Mouse (Mus musculus) heart, embryonic 16.5 days (tissue): ENCODE data around the gene Gm49340. TPM values are rescaled to one million over a fixed set of nuclear protein-coding genes. Genes with fewer than 3 reads are reported as not detected.

ENCODE experiments used
- ATAC-seq: fragments of 200-750 bp; cut with Nextera tagmentation; replicated peaks from 2 replicates; pipeline ENCODE4 v1.8.0; 2017; ENCODE audit warnings: moderate number of reproducible peaks; ENCODE audit not compliant: insufficient read depth, low FRiP score; ENCODE audit errors: extremely low read depth
- H3K27ac ChIP-seq: fragments of 300-500 bp; sonication (generic); 2 replicates; pipeline ENCODE4 v1.5.1; 2014; ENCODE audit warnings: mild to moderate bottlenecking, low read length, control low read depth, moderate library complexity
- H3K27me3 ChIP-seq: fragments of 300-500 bp; sonication (generic); 2 replicates; pipeline ENCODE4 v1.6.1; 2014; ENCODE audit warnings: low read length, mixed read lengths; ENCODE audit not compliant: control insufficient read depth, insufficient read depth
- H3K36me3 ChIP-seq: fragments of 300-500 bp; sonication (generic); 2 replicates; pipeline ENCODE4 v1.6.1; 2014; ENCODE audit not compliant: control insufficient read depth, insufficient read depth
- H3K4me1 ChIP-seq: fragments of 300-500 bp; sonication (generic); 2 replicates; pipeline ENCODE4 v1.6.1; 2014; ENCODE audit warnings: low read length, mixed read lengths; ENCODE audit not compliant: control insufficient read depth, insufficient read depth
- H3K4me2 ChIP-seq: fragments of 300-500 bp; sonication (generic); 2 replicates; pipeline ENCODE4 v1.6.1; 2014; ENCODE audit warnings: low read depth, mild to moderate bottlenecking, control low read depth, low read length
- H3K4me3 ChIP-seq: fragments of 300-500 bp; sonication (generic); 2 replicates; pipeline ENCODE4 v1.5.1; 2014; ENCODE audit warnings: mild to moderate bottlenecking, control low read depth, low read length
- H3K9ac ChIP-seq: fragments of 300-500 bp; sonication (generic); 2 replicates; pipeline ENCODE4 v1.6.1; 2014; ENCODE audit warnings: low read length, control low read depth
- H3K9me3 ChIP-seq: fragments of 300-500 bp; sonication (generic); replicated peaks from 2 replicates; pipeline ENCODE4 v1.6.1; 2016; ENCODE audit warnings: low read length; ENCODE audit not compliant: control insufficient read depth
- WGBS: fragments of 180-500 bp; shearing (Covaris S2); extraction: QIAGEN DNeasy Blood & Tissue Kit; methylation state at CpG from one replicate; pipeline ENCODE4 v1.1.7; 2014; 5-methylcytosine and 5-hydroxymethylcytosine counted together
- polyA plus RNA-seq: library from polyadenylated mRNA; unstranded; fragments of >200 nt; fragmentation: Nextera tagmentation; extraction: Ambion mirVana; gene quantifications from 2 replicates; pipeline ENCODE4 v1.2.1, GENCODE M21; 2015

Gm49340 gene
- polyA plus RNA-seq, 1 experiment from 2014 or later: not detected

DNA sequence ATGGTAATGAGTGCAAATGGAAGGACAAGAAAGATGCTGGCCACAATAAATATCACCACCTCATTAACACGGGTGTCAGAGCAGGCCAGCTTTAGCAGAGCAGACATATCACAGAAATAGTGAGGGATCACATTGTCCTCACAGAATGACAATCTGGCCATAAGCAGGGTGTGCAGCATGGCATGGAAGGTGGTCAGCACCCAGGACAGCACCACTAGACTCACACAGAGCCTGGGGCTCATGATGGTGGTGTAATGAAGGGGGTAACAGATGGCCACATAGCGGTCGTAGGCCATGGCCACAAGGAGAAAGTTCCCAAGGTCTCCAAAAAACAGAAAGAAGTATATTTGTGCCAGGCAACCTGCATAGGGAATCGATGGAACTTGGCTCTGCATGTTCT, 65.8 kb downstream of the Gm49340 start:
- WGBS: 72% methylated on average over 4 of the region's 4 CpGs

DNA sequence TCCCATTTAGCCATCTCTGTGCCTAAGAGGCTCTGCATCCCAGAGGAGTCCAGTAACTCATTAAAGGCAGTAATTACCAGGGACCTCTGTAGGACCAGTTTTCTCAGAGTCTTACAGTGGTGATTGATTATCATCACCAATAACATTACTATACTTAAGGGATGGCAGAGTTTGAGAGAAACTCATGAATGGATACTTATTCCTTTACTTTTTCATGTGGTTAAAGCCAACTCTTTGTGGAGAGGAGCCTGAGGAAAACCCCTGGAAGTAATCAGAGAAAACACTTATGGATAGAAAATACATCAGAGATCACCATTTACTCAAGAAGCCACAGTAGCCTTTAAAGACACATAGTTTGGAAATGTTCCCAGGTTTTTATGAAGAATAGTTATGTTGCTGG, 70.0 kb downstream of the Gm49340 start, which contains the start of gene Olfr1:
Olfr1 (minus strand) TSS at position 101 of the 400 bp plus-strand sequence.
- Histone ChIP-seq H3K4me2 (no peak within 1 kb of the TSS), H3K4me1 (no peaks in the 10 kb centered on the region), H3K9ac (no peak within 1 kb of the TSS), H3K27ac (no peak within 1 kb of the TSS), H3K36me3 (no peaks in the 10 kb centered on the region), H3K27me3 (no peaks in the 10 kb centered on the region), H3K4me3 (no peak within 1 kb of the TSS), H3K9me3 (no peaks in the 10 kb centered on the region)
- ATAC-seq: no peak

More for the DNA sequence above, 65.8 kb downstream of the Gm49340 start:
- 0 out of 2 replicates have a peak, but pooled peaks cover 2% of the 10 kb centered on the region for H3K9me3 ChIP-seq
- no peak overlapping the region for H3K4me2 ChIP-seq
- no peak overlapping the region for H3K9ac ChIP-seq
- H3K36me3 ChIP-seq: no peaks in the 10 kb centered on the region
- H3K4me3 ChIP-seq: no peak overlapping the region
- no peaks in the 10 kb centered on the region for H3K4me1 ChIP-seq
- H3K27me3 ChIP-seq: no peaks in the 10 kb centered on the region
- no peak for ATAC-seq
- H3K27ac ChIP-seq: no peak overlapping the region

Other genes starting within 250 kb of the Gm49340 start
- 1.4 and 2.2 TPM in 2 replicates for gene Itgae, start 239.2 kb upstream of the Gm49340 start, polyA plus RNA-seq
- 12.0 and 13.6 TPM in 2 replicates for gene Haspin, start 191.4 kb upstream of the Gm49340 start, polyA plus RNA-seq
- 2.2 and 2.9 TPM in 2 replicates for gene P2rx5, start 169.3 kb upstream of the Gm49340 start, polyA plus RNA-seq
- gene Emc6, start 152.7 kb upstream of the Gm49340 start, polyA plus RNA-seq: 105 and 113 TPM in 2 replicates
- 237 and 257 TPM in 2 replicates for gene Tax1bp3, start 152.7 kb upstream of the Gm49340 start, polyA plus RNA-seq
- 14.5 and 15.3 TPM in 2 replicates for gene Ctns, start 130.7 kb upstream of the Gm49340 start, polyA plus RNA-seq
- gene Shpk, start 130.3 kb upstream of the Gm49340 start, polyA plus RNA-seq: 0.86 and 1.00 TPM in 2 replicates
- 0.06 and 0.08 TPM in 2 replicates for gene Trpv1, start 95.4 kb upstream of the Gm49340 start, polyA plus RNA-seq
- gene Trpv3, start 62.4 kb upstream of the Gm49340 start, polyA plus RNA-seq: 0.08 and 0.09 TPM in 2 replicates
- 0.25 and 0.41 TPM in 2 replicates for gene Aspa, start 145 bp upstream of the Gm49340 start, polyA plus RNA-seq
- not detected in 2 replicates for gene Spata22, start within 50 bp of the Gm49340 start, polyA plus RNA-seq
- gene Olfr20, start 21.0 kb downstream of the Gm49340 start, polyA plus RNA-seq: not detected in 2 replicates
- gene Olfr376, start 41.5 kb downstream of the Gm49340 start, polyA plus RNA-seq: not detected in 2 replicates
- gene Olfr1, start 69.9 kb downstream of the Gm49340 start, polyA plus RNA-seq: not detected in 2 replicates
- not detected in 2 replicates for gene Olfr378, start 98.7 kb downstream of the Gm49340 start, polyA plus RNA-seq
- not detected in 2 replicates for gene Olfr380, start 127.8 kb downstream of the Gm49340 start, polyA plus RNA-seq
- not detected in 2 replicates for gene Olfr381, start 161.9 kb downstream of the Gm49340 start, polyA plus RNA-seq
- gene Olfr382, start 187.5 kb downstream of the Gm49340 start, polyA plus RNA-seq: not detected in 2 replicates